Mouse (Mus musculus) CH12.LX (cell line): ENCODE results near the gene Slc45a3. TPM values are rescaled to one million over a fixed set of nuclear protein-coding genes. Genes with fewer than 3 reads are reported as not detected.
A peak's percentile ranks its signal among the peaks of the same experiment; 100 is the strongest.

ENCODE experiments used
- DNase-seq: peaks from one replicate; pipeline ENCODE4 v3.0.0-alpha.2; 2013; ENCODE audit errors: extremely low read depth
- H3K27ac ChIP-seq: 2 replicates; pipeline ENCODE4 v1.5.1; 2012; ENCODE audit warnings: low read depth, mild to moderate bottlenecking, control low read depth, moderate library complexity; ENCODE audit not compliant: insufficient read depth
- H3K27me3 ChIP-seq: replicated peaks from 2 replicates; pipeline ENCODE3; 2012; ENCODE audit warnings: inconsistent platforms
- H3K36me3 ChIP-seq, 2 experiments: replicated peaks in 1 of 2; 2 replicates each; pipeline versions ENCODE3 to v1.6.1; 2012; ENCODE audit warnings: inconsistent platforms in 1 of 2, low read length in 1 of 2, mild to moderate bottlenecking in 1 of 2, mixed read lengths in 1 of 2, moderate library complexity in 1 of 2; ENCODE audit not compliant: control insufficient read depth in 1 of 2, insufficient read depth in 1 of 2
- H3K4me1 ChIP-seq, 2 experiments: 2 replicates each; pipeline ENCODE4 v1.6.1; 2012; ENCODE audit warnings: inconsistent platforms in 1 of 2, moderate library complexity in 1 of 2; ENCODE audit not compliant: insufficient read depth in 2 of 2, control insufficient read depth in 1 of 2
- H3K4me2 ChIP-seq: 2 replicates; pipeline ENCODE4 v1.6.1; 2012; ENCODE audit warnings: low read depth, mild to moderate bottlenecking, control low read depth; ENCODE audit not compliant: poor library complexity, insufficient read depth, severe bottlenecking
- H3K4me3 ChIP-seq, 3 experiments: fragments of 150-350 bp in 1 of 3; sonication (generic) in 1 of 3; replicated peaks in 1 of 3; 2 replicates each; pipeline versions ENCODE3 to v1.5.1; 2011 to 2012; ENCODE audit warnings: low read depth in 2 of 3, low read length in 2 of 3, mild to moderate bottlenecking in 2 of 3, moderate library complexity in 2 of 3, control low read depth in 1 of 3, improper control_type of control experiment in 1 of 3, inconsistent platforms in 1 of 3, mixed read lengths in 1 of 3; ENCODE audit not compliant: poor library complexity in 1 of 3
- H3K79me2 ChIP-seq: replicated peaks from 2 replicates; pipeline ENCODE4 v1.6.1; 2012; ENCODE audit warnings: mild to moderate bottlenecking, moderate library complexity; ENCODE audit not compliant: control insufficient read depth, poor library complexity, insufficient read depth, severe bottlenecking; ENCODE audit errors: extremely low read depth
- H3K9ac ChIP-seq: 2 replicates; pipeline ENCODE4 v1.6.1; 2012; ENCODE audit warnings: low read depth, mild to moderate bottlenecking, control low read depth, moderate library complexity; ENCODE audit not compliant: insufficient read depth
- H3K9me3 ChIP-seq: replicated peaks from 2 replicates; pipeline ENCODE3; 2012; ENCODE audit warnings: low read length, inconsistent platforms, mixed read lengths
- BHLHE40 ChIP-seq: IDR thresholded peaks from 2 replicates; pipeline ENCODE4 v1.6.1; 2011; ENCODE audit warnings: mild to moderate bottlenecking, low read depth, low read length, improper control_type of control experiment
- CHD1 ChIP-seq: IDR thresholded peaks from 2 replicates; pipeline ENCODE4 v1.6.1; 2012; ENCODE audit warnings: low read depth, low read length, improper control_type of control experiment, inconsistent platforms
- CHD2 ChIP-seq: IDR thresholded peaks from 2 replicates; pipeline ENCODE4 v1.6.1; 2011; ENCODE audit warnings: low read length, improper control_type of control experiment
- CTCF ChIP-seq, 2 experiments: IDR thresholded peaks in 1 of 2; conservative IDR thresholded peaks in 1 of 2; 2 replicates each; pipeline ENCODE4 v1.5.1; 2011 to 2012; ENCODE audit warnings: low read depth in 2 of 2, low read length in 2 of 2, improper control_type of control experiment in 1 of 2, inconsistent platforms in 1 of 2, mild to moderate bottlenecking in 1 of 2, moderate library complexity in 1 of 2
- ELF1 ChIP-seq: IDR thresholded peaks from 2 replicates; pipeline ENCODE4 v1.6.1; 2014; ENCODE audit warnings: low read depth, mild to moderate bottlenecking, inconsistent platforms, low read length, improper control_type of control experiment
- EP300 ChIP-seq: IDR thresholded peaks from 2 replicates; pipeline ENCODE4 v1.6.1; 2011; ENCODE audit warnings: low read length, improper control_type of control experiment
- ETS1 ChIP-seq: conservative IDR thresholded peaks from 2 replicates; pipeline ENCODE4 v1.6.1; 2012; ENCODE audit warnings: low read depth, mild to moderate bottlenecking, inconsistent platforms, low read length, improper control_type of control experiment, moderate library complexity
- IRF4 ChIP-seq: IDR thresholded peaks from 2 replicates; pipeline ENCODE4 v1.6.1; 2014; ENCODE audit warnings: low read depth, mild to moderate bottlenecking, inconsistent platforms, low read length, improper control_type of control experiment
- JUN ChIP-seq: IDR thresholded peaks from 2 replicates; pipeline ENCODE4 v1.6.1; 2011; ENCODE audit warnings: low read depth, mild to moderate bottlenecking, low read length, improper control_type of control experiment, moderate library complexity; ENCODE audit not compliant: insufficient read depth
- MAFK ChIP-seq: IDR thresholded peaks from 2 replicates; pipeline ENCODE4 v1.6.1; 2011; ENCODE audit warnings: low read length, improper control_type of control experiment; ENCODE audit not compliant: insufficient replicate concordance
- MAX ChIP-seq: IDR thresholded peaks from 2 replicates; pipeline ENCODE4 v1.6.1; 2011; ENCODE audit warnings: low read length, improper control_type of control experiment
- MAZ ChIP-seq: IDR thresholded peaks from 2 replicates; pipeline ENCODE4 v1.6.1; 2012; ENCODE audit warnings: low read depth, mild to moderate bottlenecking, inconsistent platforms, low read length, improper control_type of control experiment, moderate library complexity
- MEF2A ChIP-seq: IDR thresholded peaks from 2 replicates; pipeline ENCODE4 v1.6.1; 2014; ENCODE audit warnings: low read depth, mild to moderate bottlenecking, inconsistent platforms, low read length, improper control_type of control experiment, borderline replicate concordance
- MXI1 ChIP-seq: IDR thresholded peaks from 2 replicates; pipeline ENCODE4 v1.6.1; 2011; ENCODE audit warnings: mild to moderate bottlenecking, low read depth, low read length, improper control_type of control experiment
- MYC ChIP-seq: IDR thresholded peaks from 2 replicates; pipeline ENCODE4 v1.6.1; 2011; ENCODE audit warnings: low read depth, mild to moderate bottlenecking, improper control_type of control experiment, low read length
- NELFE ChIP-seq: IDR thresholded peaks from 2 replicates; pipeline ENCODE4 v1.6.1; 2011; ENCODE audit warnings: low read depth, low read length, improper control_type of control experiment
- NRF1 ChIP-seq: IDR thresholded peaks from 2 replicates; pipeline ENCODE4 v1.6.1; 2014; ENCODE audit warnings: low read depth, mild to moderate bottlenecking, inconsistent platforms, low read length, improper control_type of control experiment, moderate library complexity
- POLR2A ChIP-seq: IDR thresholded peaks from 2 replicates; pipeline ENCODE4 v1.6.1; 2011; ENCODE audit warnings: low read depth, mild to moderate bottlenecking, improper control_type of control experiment, low read length
- RAD21 ChIP-seq: IDR thresholded peaks from 2 replicates; pipeline ENCODE4 v1.6.1; 2011; ENCODE audit warnings: low read depth, mild to moderate bottlenecking, low read length, improper control_type of control experiment, moderate library complexity
- RCOR1 ChIP-seq: conservative IDR thresholded peaks from 2 replicates; pipeline ENCODE4 v1.6.1; 2012; ENCODE audit warnings: low read depth, mild to moderate bottlenecking, inconsistent platforms, low read length, improper control_type of control experiment
- SIN3A ChIP-seq: IDR thresholded peaks from 2 replicates; pipeline ENCODE4 v1.6.1; 2012; ENCODE audit warnings: low read length, improper control_type of control experiment, inconsistent platforms
- SMC3 ChIP-seq: IDR thresholded peaks from 2 replicates; pipeline ENCODE4 v1.6.1; 2011; ENCODE audit warnings: low read depth, low read length, improper control_type of control experiment
- TCF12 ChIP-seq: IDR thresholded peaks from 2 replicates; pipeline ENCODE4 v1.6.1; 2014; ENCODE audit warnings: low read depth, mild to moderate bottlenecking, inconsistent platforms, low read length, improper control_type of control experiment
- ZNF384 ChIP-seq: IDR thresholded peaks from 2 replicates; pipeline ENCODE4 v1.6.1; 2012; ENCODE audit warnings: low read depth, low read length, improper control_type of control experiment, inconsistent platforms
- dilution Hi-C: fragments of 300-500 bp; cut with MboI; formaldehyde crosslinking; loops from 2 replicates; pipeline ENCODE4 v1.14.3; 2020; ENCODE audit warnings: low sequenced_read_pairs; ENCODE audit not compliant: extremely low pct_unique_long_range_greater_than_20kb, extremely low pct_ligation_motif_present
- in situ Hi-C: fragments of 300-500 bp; cut with MboI; formaldehyde crosslinking; loops from 3 replicates; pipeline ENCODE4 v1.14.3; 2019; ENCODE audit warnings: low sequenced_read_pairs, low pct_ligation_motif_present, low pct_unique_long_range_greater_than_20kb, mixed read lengths
- polyA plus RNA-seq: library from polyadenylated mRNA; unstranded; fragments of >175 nt; gene quantifications from 2 replicates; pipeline ENCODE4 v1.2.1, GENCODE M21; 2012; ENCODE audit warnings: low read depth; ENCODE audit not compliant: insufficient read length
- total RNA-seq, 2 experiments: library from RNA; depleted of rRNA; stranded (reverse); fragments of 300-350 nt in 1 of 2; fragments of >200 nt in 1 of 2; gene quantifications; 2 replicates each; pipeline ENCODE4 v1.2.3; 2012 to 2014

The Slc45a3 gene
- total and polyA plus RNA-seq, 3 experiments = 0.16 to 0.47 (median 0.20) TPM

DNA sequence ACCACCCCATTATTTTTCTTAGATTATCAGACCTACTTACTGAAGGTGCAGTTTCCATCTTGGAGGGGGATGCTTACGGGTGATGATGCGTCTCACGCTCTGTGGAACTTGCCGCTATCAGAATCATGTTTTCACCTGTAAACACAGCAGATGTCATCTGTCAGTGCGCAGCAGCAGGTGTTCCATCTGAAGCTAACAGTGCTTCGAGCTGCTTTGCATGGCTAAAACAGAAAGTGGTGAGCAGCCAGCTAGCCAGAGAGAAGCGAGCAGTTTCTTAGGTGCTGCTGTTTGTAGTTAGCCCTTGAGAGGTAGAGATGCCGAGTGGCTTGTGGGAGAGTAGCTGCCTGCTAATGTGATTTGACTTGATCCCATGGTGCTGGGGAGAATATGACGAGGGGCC, 65.6 kb downstream of the Slc45a3 start:
- no peaks in the 10 kb centered on the region for H3K9me3 ChIP-seq
- peaks cover 34 to 91% of the 10 kb centered on the region in 2 experiments for H3K4me1 ChIP-seq
- peak; percentile 59 for TF ChIP-seq IRF4
- TF ChIP-seq TCF12 = peak; percentile 86
- peak; percentile 77; the same call in 1 of the 2 replicates for TF ChIP-seq MXI1
- 0 out of 2 replicates have a peak, but pooled peaks have one; percentile 27 for TF ChIP-seq MYC
- no peak for TF ChIP-seq POLR2A
- TF ChIP-seq MEF2A = peak; percentile 33; the same call in 1 of the 2 replicates
- TF ChIP-seq MAFK = no peak
- peak; percentile 47; the same call in 1 of the 2 replicates for TF ChIP-seq BHLHE40
- no peak for TF ChIP-seq ELF1
- TF ChIP-seq ETS1 = peak; percentile 74
- peak; percentile 88 for TF ChIP-seq SIN3A
- peak; percentile 69 for TF ChIP-seq EP300
- peak; percentile 75; the same call in 1 of the 2 replicates for TF ChIP-seq RCOR1
- TF ChIP-seq NRF1 = peak; percentile 68
- TF ChIP-seq MAZ = no peak
- peak; percentile 40; the same call in 1 of the 2 replicates for TF ChIP-seq MAX
- DNase-seq = peak; percentile 58
- peaks cover 29% of the 10 kb centered on the region for H3K79me2 ChIP-seq
- in situ Hi-C loops (no loop called here), dilution Hi-C loops (no loop called here)
- no peak overlapping the region for H3K4me3 ChIP-seq
- H3K36me3 ChIP-seq = peaks cover 57 to 86% of the 10 kb centered on the region in 2 experiments
- no peak overlapping the region; the same call in 1 of the 2 replicates for H3K9ac ChIP-seq
- H3K27me3 ChIP-seq = no peaks in the 10 kb centered on the region
- peak overlapping the region; percentile 75 for H3K4me2 ChIP-seq
- H3K27ac ChIP-seq = peak overlapping the region; percentile 71

DNA sequence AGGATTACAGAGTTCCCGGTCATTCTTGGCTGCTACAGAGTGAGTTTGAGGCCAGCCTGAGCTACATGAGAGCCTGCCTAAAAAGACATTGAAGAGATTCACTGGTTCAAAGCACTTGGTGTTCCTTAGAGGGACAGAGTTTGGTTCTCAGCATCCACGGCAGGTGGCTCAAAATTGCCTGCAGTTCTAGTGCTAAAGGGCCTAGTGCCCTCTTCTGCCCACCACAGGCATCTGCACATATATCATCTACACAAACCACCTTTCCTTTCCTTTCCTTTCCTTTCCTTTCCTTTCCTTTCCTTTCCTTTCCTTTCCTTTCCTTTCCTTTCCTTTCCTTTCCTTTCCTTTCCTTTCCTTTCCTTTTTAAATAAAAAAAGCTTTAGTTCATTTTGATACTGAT, 67.8 kb downstream of the Slc45a3 start:
- H3K27me3 ChIP-seq = no peaks in the 10 kb centered on the region
- 0 out of 2 replicates have a peak overlapping the region, but pooled peaks have one; percentile 26 for H3K27ac ChIP-seq
- no peak overlapping the region for H3K4me2 ChIP-seq
- no peak overlapping the region for H3K9ac ChIP-seq
- no peaks in the 10 kb centered on the region for H3K9me3 ChIP-seq
- peaks cover 55 to 86% of the 10 kb centered on the region in 2 experiments for H3K36me3 ChIP-seq
- H3K4me3 ChIP-seq = no peak overlapping the region
- peaks cover 40 to 89% of the 10 kb centered on the region in 2 experiments for H3K4me1 ChIP-seq
- no peak for DNase-seq
- H3K79me2 ChIP-seq = peaks cover 20% of the 10 kb centered on the region
- in situ Hi-C loops = no loop called here
- TF ChIP-seq MAFK (no peak), CTCF (conservative IDR thresholded peaks at IDR 0.05 in 1 of 2, IDR thresholded peaks at IDR 0.05 in 1 of 2; ENCODE audit: low read depth in 2 of 2, low read length in 2 of 2) (peak in 1 of 2 experiments; percentile 71; a peak in 3 of 4 replicates), IRF4 (no peak), ELF1 (no peak), NELFE (no peak), JUN (no peak), POLR2A (no peak), NRF1 (no peak), SMC3 (peak; percentile 68), MYC (no peak), MAX (no peak), RCOR1 (no peak), RAD21 (peak; percentile 65), CHD1 (no peak), CHD2 (no peak), MXI1 (no peak), ZNF384 (no peak)
- dilution Hi-C loops = no loop called here
